In genomic region chr17:47780470-47780869, GRCm38 (mm10) we compare ENCODE assay signal across 37 mouse cellular contexts. TPM values are rescaled to one million over a fixed set of nuclear protein-coding genes. Genes with fewer than 3 reads are reported as not detected.
"Had no signal": no experiment of that assay in that cellular context is flagged by ENCODE, and none has a peak within 500 bp of the region (broad histone marks: within the 10 kb centered on the region; RNA-seq: fewer than 3 reads in every experiment).

No protein-coding gene starts in this region.

- H3K36me3 ChIP-seq: heart, embryonic 10.5 days; heart, embryonic 12.5 days; hindbrain, embryonic 10.5 days; hindbrain, embryonic 12.5 days; intestine, embryonic 15.5 days; limb, embryonic 10.5 days; limb, embryonic 12.5 days; liver, embryonic 13.5 days; liver, embryonic 15.5 days had no signal

- H3K4me3 ChIP-seq: heart, embryonic 10.5 days; heart, embryonic 12.5 days; hindbrain, embryonic 10.5 days; hindbrain, embryonic 12.5 days; intestine, embryonic 15.5 days; layer of hippocampus, adult 2 months; limb, embryonic 10.5 days; limb, embryonic 12.5 days; liver, embryonic 13.5 days; liver, embryonic 15.5 days had no signal

- H3K4me2 ChIP-seq: heart, embryonic 12.5 days; hindbrain, embryonic 12.5 days; hindbrain, embryonic 14.5 days; intestine, embryonic 15.5 days; limb, embryonic 12.5 days; liver, embryonic 11.5 days; liver, embryonic 13.5 days; liver, embryonic 15.5 days had no signal

- H3K27ac ChIP-seq: heart, embryonic 10.5 days; hindbrain, embryonic 10.5 days; hindbrain, embryonic 12.5 days; hindbrain, embryonic 14.5 days; intestine, embryonic 15.5 days; limb, embryonic 10.5 days; limb, embryonic 12.5 days; liver, embryonic 13.5 days; liver, embryonic 15.5 days had no signal

- ATAC-seq: hindbrain, embryonic 16.5 days; inflammation-experienced regulatory T-cells, adult 6 months; intestine, embryonic 15.5 days; intestine, postnatal 0 days had no signal

- H3K9ac ChIP-seq: heart, embryonic 12.5 days; hindbrain, embryonic 12.5 days; hindbrain, embryonic 14.5 days; intestine, embryonic 15.5 days; limb, embryonic 12.5 days; liver, embryonic 13.5 days; liver, embryonic 15.5 days had no signal

- DNase-seq: gastrocnemius, postnatal 14 days; gastrocnemius, postnatal 36 days; heart, adult 18-20 months; heart, postnatal 10 days; heart, postnatal 4 days; kidney, adult 18-20 months; kidney, adult 8-10 months; kidney, postnatal 10 days; kidney, postnatal 25 days; kidney, postnatal 4 days; liver; liver, embryonic 13.5 days had no signal

- H3K27me3 ChIP-seq: heart, embryonic 12.5 days; intestine, embryonic 15.5 days; liver, embryonic 13.5 days; liver, embryonic 15.5 days had no signal

- H3K9me3 ChIP-seq: heart, embryonic 10.5 days; heart, embryonic 12.5 days; hindbrain, embryonic 10.5 days; hindbrain, embryonic 12.5 days; intestine, embryonic 15.5 days; limb, embryonic 10.5 days; limb, embryonic 12.5 days; liver, embryonic 13.5 days; liver, embryonic 15.5 days had no signal

RNA-seq across cellular contexts. Expression of gene Pgc, which starts 53.8 kb away (rescaled TPM):
- total RNA-seq: gastrocnemius, adult 18-20 months; gastrocnemius, adult 8-10 months; gastrocnemius, postnatal 14 days; gastrocnemius, postnatal 36 days; granulocyte monocyte progenitor cell, adult 5-6 weeks; heart, adult 18-20 months; heart, adult 8-10 months; heart, postnatal 10 days; heart, postnatal 25 days; heart, postnatal 4 days; layer of hippocampus, adult 2 months; layer of hippocampus, postnatal 10 days; layer of hippocampus, postnatal 25 days; left cerebral cortex, adult 8-10 months; left cerebral cortex, postnatal 14 days; left cerebral cortex, postnatal 36 days had no signal
- polyA plus RNA-seq: heart, embryonic 12.5 days; hindbrain, embryonic 10.5 days; hindbrain, embryonic 12.5 days; hindbrain, embryonic 14.5 days; hindbrain, embryonic 16.5 days; inflammation-experienced regulatory T-cells, adult 6 months; kidney, embryonic 14.5 days; limb, embryonic 10.5 days; limb, embryonic 12.5 days; liver, embryonic 11.5 days; liver, embryonic 13.5 days; liver, embryonic 15.5 days had no signal

RNA-seq across cellular contexts. Expression of gene Mdfi, which starts 54.0 kb away (rescaled TPM):
- polyA plus RNA-seq: inflammation-experienced regulatory T-cells, adult 6 months had no signal
